Mouse (Mus musculus) ES-E14 (cell line): ENCODE data around the gene Myo1g. TPM values are rescaled to one million over a fixed set of nuclear protein-coding genes. Genes with fewer than 3 reads are reported as not detected.

Source experiments
- DNase-seq: peaks from one replicate; pipeline ENCODE4 v3.0.0-alpha.2; 2013; ENCODE audit warnings: low read depth, low spot score
- H3K27ac ChIP-seq: 2 replicates; pipeline ENCODE4 v1.5.1; 2012; ENCODE audit warnings: low read depth, mild to moderate bottlenecking, low read length, moderate library complexity, mixed read lengths; ENCODE audit not compliant: poor library complexity, insufficient read depth, severe bottlenecking
- H3K36me3 ChIP-seq: 2 replicates; pipeline ENCODE4 v1.6.1; 2012; ENCODE audit warnings: mild to moderate bottlenecking, low read length, moderate library complexity, mixed read lengths; ENCODE audit not compliant: control insufficient read depth, poor library complexity, insufficient read depth, severe bottlenecking
- H3K4me1 ChIP-seq, 2 experiments: fragments of 150-350 bp in 1 of 2; sonication (generic) in 1 of 2; 2 replicates each; pipeline ENCODE4 v1.6.1; 2012; ENCODE audit warnings: low read length in 2 of 2, mild to moderate bottlenecking in 1 of 2, mixed read lengths in 1 of 2; ENCODE audit not compliant: control insufficient read depth in 2 of 2, insufficient read depth in 2 of 2, poor library complexity in 1 of 2
- H3K4me3 ChIP-seq, 2 experiments: fragments of 150-350 bp in 1 of 2; sonication (generic) in 1 of 2; 2 replicates each; pipeline ENCODE4 v1.5.1; 2012; ENCODE audit warnings: low read length in 2 of 2, low read depth in 1 of 2, mild to moderate bottlenecking in 1 of 2, mixed read lengths in 1 of 2; ENCODE audit not compliant: insufficient read depth in 1 of 2, poor library complexity in 1 of 2, severe bottlenecking in 1 of 2
- H3K9ac ChIP-seq: 2 replicates; pipeline ENCODE4 v1.6.1; 2012; ENCODE audit warnings: low read depth, mild to moderate bottlenecking, low read length, mixed read lengths; ENCODE audit not compliant: poor library complexity, insufficient read depth, severe bottlenecking
- H3K9me3 ChIP-seq: fragments of 150-350 bp; sonication (generic); 2 replicates; pipeline ENCODE4 v1.6.1; 2012; ENCODE audit warnings: low read depth, mild to moderate bottlenecking, low read length; ENCODE audit not compliant: control insufficient read depth, insufficient read depth
- CHD2 ChIP-seq: IDR thresholded peaks from 2 replicates; pipeline ENCODE4 v1.6.1; 2014; ENCODE audit warnings: mild to moderate bottlenecking, low read depth, low read length, inconsistent platforms
- HCFC1 ChIP-seq: IDR thresholded peaks from 2 replicates; pipeline ENCODE4 v1.6.1; 2012; ENCODE audit warnings: low read length, inconsistent platforms, borderline replicate concordance; ENCODE audit not compliant: insufficient read depth
- MAFK ChIP-seq: IDR thresholded peaks from 2 replicates; pipeline ENCODE4 v1.6.1; 2014; ENCODE audit warnings: mild to moderate bottlenecking, low read depth, low read length, inconsistent platforms; ENCODE audit not compliant: insufficient read depth
- ZC3H11A ChIP-seq: IDR thresholded peaks from 2 replicates; pipeline ENCODE4 v1.6.1; 2012; ENCODE audit warnings: low read depth, mild to moderate bottlenecking, inconsistent platforms, low read length, borderline replicate concordance
- ZNF384 ChIP-seq: IDR thresholded peaks from 2 replicates; pipeline ENCODE4 v1.6.1; 2012; ENCODE audit warnings: low read depth, low read length, inconsistent platforms
- in situ Hi-C, 2 experiments: fragments of 600-800 bp; cut with MboI; formaldehyde crosslinking; loops; one replicate each; pipeline ENCODE4 v1.15.1; 2025; ENCODE audit warnings: low sequenced_read_pairs in 2 of 2, inconsistent platforms in 1 of 2; ENCODE audit not compliant: unreplicated experiment in 2 of 2
- total RNA-seq: library from RNA; depleted of rRNA; stranded (reverse); fragments of 300-350 nt; gene quantifications from 2 replicates; pipeline ENCODE4 v1.2.3, GENCODE M21; 2012

Myo1g gene
- total RNA-seq, 1 experiment, result 11.6 TPM

GRCm38 (mm10) chr11:6483103-6483502 lies 37.7 kb downstream of the Myo1g start:
- TF ChIP-seq MAFK, result no peak
- TF ChIP-seq ZC3H11A, result no peak
- no peak for TF ChIP-seq CHD2
- TF ChIP-seq HCFC1, result no peak
- no peak for TF ChIP-seq ZNF384
- no peak overlapping the region for H3K9ac ChIP-seq
- H3K27ac ChIP-seq, result no peak overlapping the region
- peaks cover 2 to 19% of the 10 kb centered on the region in 2 experiments; a peak in 3 of 4 replicates for H3K4me1 ChIP-seq
- DNase-seq, result no peak
- no peak overlapping the region for H3K4me3 ChIP-seq
- no peaks in the 10 kb centered on the region for H3K9me3 ChIP-seq
- in situ Hi-C loops, result no loop called here
- no peaks in the 10 kb centered on the region for H3K36me3 ChIP-seq

DNA sequence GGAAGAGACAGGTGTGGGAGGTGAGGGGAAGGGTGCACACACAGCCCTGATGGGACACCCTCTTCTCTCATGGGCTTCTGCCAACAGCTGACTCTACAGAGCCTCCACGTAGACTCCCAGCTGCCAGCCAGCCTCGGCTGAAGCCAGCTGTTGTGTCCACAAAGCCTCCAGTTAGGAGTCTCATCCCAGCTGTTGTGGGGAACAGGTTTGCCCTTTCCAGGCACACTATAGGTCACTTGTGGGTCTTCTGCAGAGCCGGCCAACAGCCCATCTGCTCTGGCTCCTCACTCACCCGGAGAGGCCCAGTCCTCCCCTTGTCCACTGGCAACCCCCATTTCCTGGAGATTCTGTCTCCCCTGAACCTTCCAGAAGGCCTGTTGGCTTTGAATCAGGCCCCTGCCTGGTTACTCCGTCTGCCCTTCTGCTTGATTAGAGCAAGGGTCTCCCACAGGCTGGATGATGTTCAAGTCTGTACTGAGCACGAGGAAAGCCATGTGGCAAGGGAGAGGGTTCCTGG lies 39.0 kb downstream of the Myo1g start:
- peaks cover 2 to 14% of the 10 kb centered on the region in 2 experiments; a peak in 3 of 4 replicates for H3K4me1 ChIP-seq
- TF ChIP-seq ZC3H11A, result no peak
- TF ChIP-seq HCFC1, result no peak
- TF ChIP-seq ZNF384, result no peak
- TF ChIP-seq CHD2, result no peak
- no peak for DNase-seq
- no peak overlapping the region for H3K27ac ChIP-seq
- no peaks in the 10 kb centered on the region for H3K36me3 ChIP-seq
- H3K9me3 ChIP-seq, result no peaks in the 10 kb centered on the region
- no peak overlapping the region for H3K4me3 ChIP-seq
- H3K9ac ChIP-seq, result no peak overlapping the region
- in situ Hi-C loops, result no loop called here

DNA sequence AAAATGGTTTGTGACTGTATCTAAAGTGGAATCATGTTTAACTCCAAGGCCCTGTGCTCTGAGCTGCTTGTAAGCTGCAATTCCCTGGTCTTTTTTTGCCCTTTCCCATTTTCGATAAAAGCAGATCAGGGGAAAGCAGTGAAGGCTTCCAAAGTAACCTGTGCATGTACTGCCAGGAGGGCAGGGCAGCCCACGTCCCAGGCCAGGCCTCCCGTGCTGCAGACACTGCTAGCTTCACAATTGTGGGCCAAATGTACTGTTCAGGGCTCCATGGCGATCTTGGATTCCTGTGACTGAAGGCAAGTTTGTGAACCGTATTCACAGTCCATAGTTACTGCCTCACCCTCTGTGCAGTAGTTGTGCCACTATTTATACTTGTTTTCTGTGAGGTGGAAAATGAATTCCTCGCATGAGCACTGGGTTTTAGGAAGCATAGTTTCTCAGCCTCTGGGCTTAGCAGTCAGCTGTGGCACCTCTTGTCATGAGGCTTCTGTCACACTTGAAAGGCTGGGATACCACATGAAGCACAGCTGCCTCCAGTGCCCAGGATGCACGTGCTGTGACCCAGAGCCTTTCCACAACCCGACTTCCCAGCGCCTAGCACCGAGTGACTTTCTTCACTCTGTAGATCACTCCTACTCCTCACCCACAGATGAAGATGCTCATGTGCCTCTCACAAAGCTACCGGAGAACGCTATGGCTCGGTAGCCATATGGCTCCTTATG lies 39.9 kb downstream of the Myo1g start:
- Histone ChIP-seq H3K36me3 (no peaks in the 10 kb centered on the region), H3K4me1 (peaks cover 0 to 10% of the 10 kb centered on the region in 2 experiments; a peak in 3 of 4 replicates), H3K4me3 (no peak overlapping the region), H3K27ac (no peak overlapping the region), H3K9me3 (no peaks in the 10 kb centered on the region), H3K9ac (no peak overlapping the region)
- no peak for DNase-seq
- TF ChIP-seq HCFC1 (no peak), MAFK (no peak), ZC3H11A (no peak), ZNF384 (no peak), CHD2 (no peak)
- in situ Hi-C loops, result no loop called here

DNA sequence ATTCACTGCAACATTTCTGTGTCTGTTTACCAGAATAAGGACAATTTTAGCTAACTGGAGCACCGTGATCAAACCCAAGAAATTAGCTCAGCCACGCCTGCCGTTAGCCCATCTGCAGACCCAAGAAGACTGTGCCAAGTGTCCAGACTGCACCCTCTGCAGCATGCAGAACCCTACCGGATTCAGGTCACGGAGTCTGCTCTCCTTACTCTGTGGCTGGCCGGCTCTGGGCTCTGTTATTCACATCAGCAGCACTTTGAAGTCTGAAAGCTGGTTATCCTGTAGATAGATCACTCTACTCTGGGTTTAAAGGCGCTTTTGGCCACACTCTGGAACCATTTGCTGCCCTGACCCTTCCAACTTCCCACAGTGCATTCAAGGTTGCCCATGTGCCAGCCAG lies 40.6 kb downstream of the Myo1g start:
- Histone ChIP-seq H3K9me3 (no peaks in the 10 kb centered on the region), H3K4me1 (peaks cover 0 to 7% of the 10 kb centered on the region in 2 experiments; a peak in 3 of 4 replicates), H3K9ac (no peak overlapping the region), H3K4me3 (no peak overlapping the region), H3K27ac (no peak overlapping the region), H3K36me3 (no peaks in the 10 kb centered on the region)
- no peak for DNase-seq
- in situ Hi-C loops, result no loop called here
- TF ChIP-seq ZNF384 (no peak), HCFC1 (no peak), CHD2 (no peak), MAFK (no peak), ZC3H11A (no peak)
